Mouse (Mus musculus): Measurements from ENCODE around the gene Actr1a.

Actr1a gene

DNA sequence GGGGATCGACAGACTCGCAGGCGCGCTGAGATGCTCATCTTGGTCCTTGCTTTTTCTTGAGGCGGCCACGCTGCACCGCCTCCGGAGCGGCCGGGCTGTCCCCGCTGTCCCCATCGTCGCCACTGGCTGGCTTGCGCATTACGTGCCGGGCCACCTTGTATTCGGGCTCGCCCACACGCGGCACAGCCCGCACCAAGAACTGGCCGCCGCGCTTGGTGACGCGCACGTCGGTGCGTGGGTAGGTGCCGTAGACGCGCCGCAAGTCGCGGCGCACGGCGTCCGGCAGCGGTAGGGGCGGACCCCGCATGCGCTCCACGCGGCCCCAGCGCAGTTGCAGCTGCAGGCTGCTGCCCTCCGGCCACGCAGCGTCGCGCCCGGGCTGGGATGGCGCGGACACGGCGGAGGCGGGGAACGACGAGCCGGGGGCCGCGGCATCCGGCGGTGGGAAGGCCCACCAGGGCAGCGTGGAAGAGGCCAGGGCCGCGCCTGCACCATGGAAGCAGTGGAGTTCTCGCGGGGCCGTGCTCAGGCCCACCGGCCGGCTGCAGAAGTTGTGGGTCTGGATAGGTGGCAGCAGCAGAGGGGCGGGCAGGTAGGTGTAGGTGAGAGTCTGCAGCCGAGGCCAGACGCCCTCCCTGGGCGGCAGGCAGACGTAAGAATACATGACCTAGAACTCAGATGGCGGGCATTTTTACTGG is 46.6 kb downstream of the Actr1a start:
- peak; percentile 87 for DNase-seq

DNA sequence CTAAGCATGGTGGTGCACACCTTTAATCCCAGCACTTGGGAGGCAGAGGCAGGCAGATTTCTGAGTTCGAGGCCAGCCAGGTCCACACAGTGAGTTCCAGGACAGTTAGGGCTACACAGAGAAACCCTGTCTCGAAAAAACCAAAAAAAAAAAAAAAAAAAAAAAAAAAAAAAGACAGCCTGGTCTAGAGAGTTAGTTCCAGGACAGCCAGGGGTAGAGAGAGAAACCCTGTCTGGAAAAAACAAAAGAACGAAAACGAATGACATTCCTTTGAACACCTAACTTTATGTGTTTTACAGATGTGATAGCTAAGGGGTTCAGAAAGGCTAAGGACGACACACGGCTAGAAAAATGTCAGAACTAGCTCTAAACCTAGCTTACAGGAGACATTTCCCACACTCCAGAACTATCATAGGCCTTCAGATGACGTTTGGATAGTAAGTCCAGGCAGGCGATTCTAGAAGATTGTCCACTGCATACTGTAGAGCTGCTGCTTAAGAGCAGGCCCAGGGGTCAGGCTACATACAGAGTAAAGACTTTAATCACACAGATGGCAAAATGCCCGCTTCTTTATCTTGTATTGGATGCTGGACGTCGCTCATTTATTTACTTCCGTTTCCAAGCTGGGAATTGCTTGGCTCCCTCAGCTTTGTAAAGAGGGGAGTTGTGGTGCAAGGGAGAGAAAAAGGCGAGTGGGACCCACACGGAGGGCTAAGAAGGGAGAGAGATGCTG is 47.4 kb downstream of the Actr1a start:
- DNase-seq = no peak

DNA sequence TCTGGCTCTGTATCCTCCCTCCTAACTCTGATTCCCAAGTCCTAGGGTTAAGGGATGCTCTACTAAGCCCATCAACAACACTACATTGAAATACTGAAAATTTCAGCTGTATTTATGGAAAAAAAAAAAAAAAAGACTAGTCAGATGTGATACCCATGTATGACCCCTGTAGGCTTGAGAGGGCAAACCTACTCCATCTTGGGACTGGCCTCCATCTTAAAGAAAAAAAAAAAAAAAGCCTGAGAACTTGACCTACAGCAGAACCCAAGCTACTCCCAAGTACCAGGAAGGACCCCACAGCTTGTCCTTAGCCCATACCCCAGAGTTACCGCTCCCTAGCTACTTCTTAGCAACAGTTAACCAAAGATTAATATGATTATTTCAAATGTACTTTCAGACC is 48.4 kb downstream of the Actr1a start:
- DNase-seq = no peak

DNA sequence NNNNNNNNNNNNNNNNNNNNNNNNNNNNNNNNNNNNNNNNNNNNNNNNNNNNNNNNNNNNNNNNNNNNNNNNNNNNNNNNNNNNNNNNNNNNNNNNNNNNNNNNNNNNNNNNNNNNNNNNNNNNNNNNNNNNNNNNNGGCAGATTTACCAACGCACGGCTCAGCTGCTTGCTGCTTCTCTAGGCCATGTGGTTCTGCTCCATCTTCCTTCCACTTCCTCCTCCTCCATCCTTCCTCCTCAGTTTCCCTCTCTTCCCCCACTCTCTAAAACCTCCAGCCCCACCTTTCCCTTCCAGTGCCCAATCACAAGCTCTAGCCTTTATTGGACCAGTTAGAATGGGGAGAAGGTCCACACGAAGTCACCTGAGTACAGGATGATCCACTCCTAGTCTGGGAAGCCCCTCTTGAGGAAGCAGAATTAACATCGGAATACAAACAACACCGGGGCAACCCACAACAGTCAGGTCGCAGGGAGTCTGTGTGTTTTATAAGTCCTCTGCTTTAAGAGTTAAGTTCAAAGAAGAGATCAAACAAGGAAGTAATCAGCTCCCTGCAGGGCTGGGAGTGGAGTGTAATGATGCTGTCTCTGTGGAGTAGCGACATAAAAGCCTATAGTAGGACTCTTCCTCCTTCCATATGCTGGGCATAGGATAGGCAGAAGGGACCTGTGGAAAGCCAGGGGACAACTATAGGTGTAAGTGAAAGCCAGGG is 50.7 kb downstream of the Actr1a start:
- DNase-seq = no peak

DNA sequence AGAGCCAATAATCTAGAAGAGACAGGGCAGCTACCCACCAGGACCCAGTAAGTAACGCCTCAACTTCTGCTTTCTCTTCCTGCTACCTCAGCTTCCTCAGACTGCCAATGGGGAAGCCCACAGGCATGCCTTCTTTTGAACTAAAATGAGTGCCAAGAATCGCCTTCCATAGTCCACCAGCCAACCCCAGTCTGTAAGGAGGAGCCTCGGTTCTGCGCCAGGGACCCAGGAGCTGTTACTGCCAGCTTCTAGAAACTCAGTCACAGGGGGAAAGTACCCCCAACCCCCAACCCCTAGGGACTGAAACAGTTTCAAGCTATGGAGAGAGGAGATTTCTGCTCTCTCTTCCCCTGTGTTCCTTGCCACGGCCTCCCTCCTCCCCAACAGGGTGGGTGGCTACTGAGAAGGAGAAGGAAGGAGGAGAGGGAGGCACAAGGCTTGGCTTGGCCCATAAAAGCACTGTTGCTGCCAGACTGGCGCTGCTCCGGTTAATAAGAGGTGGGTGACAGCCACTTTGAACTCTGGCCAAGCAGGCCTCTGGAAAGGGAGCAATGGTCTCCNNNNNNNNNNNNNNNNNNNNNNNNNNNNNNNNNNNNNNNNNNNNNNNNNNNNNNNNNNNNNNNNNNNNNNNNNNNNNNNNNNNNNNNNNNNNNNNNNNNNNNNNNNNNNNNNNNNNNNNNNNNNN is 56.1 kb downstream of the Actr1a start:
- DNase-seq = peak; percentile 53

DNA sequence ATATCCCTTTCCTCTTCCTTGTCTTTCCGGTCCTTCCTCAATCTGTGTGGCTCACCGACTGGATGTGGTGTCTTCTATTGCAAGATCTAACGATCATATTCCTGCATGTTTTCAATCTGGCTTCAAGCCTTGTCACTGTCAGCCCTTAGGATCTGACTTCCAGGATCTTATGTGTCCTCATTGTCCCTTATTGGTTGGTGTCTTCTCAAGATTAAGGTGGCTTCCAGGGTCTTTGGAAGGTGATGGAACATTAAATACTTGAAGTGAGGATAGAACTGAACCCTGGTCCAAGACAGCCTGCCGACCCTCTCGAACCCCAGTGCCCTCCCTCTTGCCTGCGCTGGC is 56.6 kb downstream of the Actr1a start:
- no peak for DNase-seq

DNA sequence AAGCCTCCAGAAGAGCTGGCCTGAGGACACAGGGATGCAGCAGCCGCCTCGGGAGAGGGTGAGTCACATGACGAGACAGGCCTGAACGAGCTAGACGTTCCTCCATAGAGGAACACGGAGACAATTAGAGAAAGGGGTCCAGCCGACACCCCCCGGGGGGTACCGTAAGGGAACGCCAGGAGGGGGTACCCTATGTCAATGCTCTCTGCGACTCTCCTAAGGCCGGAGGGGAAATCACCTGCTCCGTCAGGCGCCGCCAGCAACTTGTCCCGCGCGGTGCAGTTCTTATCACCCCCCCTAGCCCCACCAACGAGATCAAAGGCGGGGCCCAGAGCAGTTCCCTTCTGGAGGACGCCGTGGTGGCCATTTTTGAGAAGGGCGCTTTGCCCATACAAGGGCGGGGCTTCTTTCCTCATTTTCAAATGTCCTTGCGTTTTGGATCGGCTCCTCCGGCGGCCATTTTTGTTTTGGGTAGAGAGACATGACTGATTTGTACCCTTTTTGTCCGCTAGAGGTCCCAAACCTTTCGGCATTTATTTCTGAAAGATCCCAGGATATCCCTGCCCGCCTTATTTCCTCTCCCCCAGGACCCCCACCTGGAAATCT is 57.1 kb downstream of the Actr1a start, which contains the start of gene Cuedc2:
TSS of gene Cuedc2 (minus strand) at position 372 of the 606 bp plus-strand sequence.
- peak; percentile 99 for DNase-seq

DNA sequence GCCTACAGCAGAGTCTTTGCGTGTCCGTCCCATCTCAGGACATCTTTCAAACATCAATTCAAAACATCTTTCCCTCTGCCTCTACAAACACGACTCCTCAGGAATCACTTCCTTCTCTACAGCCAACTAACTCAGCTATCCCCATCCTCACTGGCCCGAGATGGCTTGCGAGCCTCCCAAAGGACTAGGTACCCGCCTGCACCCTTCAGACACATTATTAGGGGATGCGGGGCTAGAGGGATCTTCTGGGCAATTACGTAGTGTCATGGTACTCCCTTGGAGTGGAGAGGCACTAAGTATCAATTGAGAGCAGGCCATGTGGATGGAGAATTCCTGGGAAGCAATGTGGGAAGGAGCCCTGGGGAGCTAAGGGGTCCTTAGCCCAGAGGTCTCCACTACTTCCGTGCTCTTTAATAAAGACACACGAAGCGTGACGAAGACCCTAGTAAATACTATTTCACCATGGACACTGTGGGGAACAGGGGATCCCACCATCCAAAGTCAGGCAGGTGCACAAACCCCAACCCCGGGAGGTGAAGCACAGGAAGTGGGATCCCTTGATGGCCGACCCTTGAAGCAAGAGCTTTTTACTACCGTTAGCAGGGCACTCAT is 57.7 kb downstream of the Actr1a start:
- no peak for DNase-seq

DNA sequence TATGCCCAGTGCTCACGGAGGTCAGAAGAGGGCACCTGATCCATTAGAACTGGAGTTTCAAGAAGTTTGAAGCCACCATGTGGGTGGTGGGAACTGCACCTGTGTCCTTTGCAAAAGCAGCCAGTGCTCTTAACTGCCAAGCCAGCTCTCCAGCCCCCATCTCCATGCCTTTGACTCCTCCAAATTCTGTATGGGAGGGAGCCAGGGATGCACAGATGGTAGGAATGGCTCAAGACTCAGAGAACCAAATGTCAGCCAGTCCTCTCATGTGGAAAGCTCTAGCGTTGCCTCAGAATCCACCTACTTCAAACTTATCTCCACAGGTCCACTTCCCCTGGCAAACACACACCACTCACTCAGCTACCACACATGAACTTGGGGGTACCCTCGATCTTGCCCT is 61.6 kb downstream of the Actr1a start:
- peak; percentile 72 for DNase-seq

DNA sequence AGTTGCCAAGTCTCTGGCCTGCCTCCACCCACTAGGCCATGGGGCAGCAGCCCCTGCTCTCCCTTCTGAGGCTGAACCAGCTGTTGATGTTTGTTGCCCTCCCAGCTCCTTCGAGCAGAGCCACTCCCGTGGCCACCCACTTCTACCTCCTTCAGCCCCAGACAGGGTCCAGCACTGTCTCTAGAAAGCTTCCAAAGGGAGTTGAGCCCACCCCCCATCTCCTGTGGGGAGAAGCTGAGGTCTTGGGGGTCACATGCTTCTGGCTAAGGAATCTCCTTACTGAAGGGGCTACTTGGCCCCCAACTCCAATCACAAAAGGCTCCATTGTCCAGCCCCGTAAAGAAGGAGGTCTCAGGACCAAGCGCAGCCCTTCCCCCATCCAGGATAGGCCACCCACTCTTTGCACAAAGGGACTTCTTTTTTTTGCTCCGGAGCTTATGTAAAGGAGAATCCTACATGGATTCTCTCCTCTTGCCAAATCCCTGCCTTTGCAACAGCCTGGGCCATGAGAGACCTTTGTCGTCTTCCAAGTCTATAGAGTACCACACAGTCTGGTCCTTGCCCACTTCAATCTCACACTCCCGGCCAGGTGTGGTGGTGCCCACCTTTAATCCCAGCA is 62.7 kb downstream of the Actr1a start:
- no peak for DNase-seq

DNA sequence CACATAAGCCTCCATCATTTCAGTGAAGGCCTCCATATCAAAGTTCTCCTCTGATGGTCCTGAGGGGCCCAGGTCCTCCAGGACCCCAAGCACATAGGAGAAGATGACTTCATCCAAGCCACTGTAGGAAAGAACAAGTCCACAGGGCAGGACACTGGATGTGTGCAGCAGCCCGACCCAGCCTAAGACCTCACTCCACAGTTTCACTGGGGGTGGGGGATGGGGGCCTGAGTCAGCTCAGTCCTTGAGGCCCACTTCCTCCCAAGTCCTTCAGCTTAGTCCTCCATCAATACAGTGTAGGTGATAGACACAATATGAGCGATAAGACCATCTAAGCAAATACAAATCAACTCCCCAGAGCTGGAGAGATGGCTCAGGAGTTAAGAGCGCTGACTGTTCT is 63.6 kb downstream of the Actr1a start:
- DNase-seq = no peak

DNA sequence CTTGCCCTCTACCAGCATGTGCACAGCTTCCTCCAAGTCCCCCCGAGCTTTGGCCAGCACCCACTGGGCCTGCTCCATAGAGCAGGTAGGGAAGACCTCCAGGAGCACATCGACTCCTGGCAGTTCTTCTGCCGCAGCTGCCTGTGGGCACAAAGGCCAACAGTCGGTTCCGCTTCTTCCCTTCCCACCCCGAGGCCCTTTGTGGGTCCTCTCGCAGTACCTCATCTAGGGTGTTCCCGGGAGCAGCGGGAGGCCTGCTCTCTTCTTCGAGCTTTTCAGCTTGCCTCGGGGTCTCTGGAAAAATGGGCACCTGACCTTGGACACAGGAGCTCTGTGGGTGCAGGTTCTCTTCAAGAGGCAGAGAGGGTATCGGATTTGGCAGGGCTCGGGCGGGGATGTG is 64.2 kb downstream of the Actr1a start:
- DNase-seq = no peak

DNA sequence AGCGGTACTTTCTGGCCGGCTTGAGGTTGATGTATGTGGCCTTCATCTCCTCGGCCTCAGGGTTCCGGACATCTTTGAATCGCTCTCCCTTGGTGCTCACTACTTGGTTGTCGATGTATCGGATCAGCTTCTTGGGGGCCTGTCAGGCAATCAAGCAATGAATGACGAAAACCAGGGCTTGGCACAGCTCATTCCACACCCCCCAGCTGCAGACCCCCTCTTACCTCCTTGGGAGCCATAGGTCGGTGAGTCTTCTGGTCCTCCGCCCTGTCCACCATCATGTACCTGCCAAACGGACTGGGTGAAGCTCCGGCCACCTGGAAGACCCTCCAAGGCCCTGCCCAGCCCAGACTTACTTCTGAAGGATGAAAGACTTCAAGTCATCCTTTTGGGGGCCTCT is 64.9 kb downstream of the Actr1a start:
- DNase-seq = no peak

DNA sequence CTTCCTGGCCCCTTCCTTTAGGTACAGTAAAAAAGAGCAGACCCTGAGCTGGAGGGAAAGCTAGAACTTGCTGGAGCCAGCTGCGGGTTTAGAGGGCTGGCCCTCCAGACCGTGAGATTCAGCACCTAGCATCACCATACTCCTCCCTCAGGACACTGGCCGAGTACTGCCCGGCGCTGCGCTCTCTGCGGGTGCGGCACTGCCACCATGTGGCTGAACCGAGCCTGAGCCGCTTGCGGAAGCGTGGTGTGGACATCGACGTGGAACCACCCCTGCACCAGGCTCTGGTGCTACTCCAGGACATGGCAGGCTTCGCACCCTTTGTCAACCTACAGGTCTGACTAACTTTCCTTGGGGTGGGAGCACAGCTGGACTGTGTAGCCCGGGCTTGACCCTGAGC is 65.6 kb downstream of the Actr1a start:
- DNase-seq = peak; percentile 82

DNA sequence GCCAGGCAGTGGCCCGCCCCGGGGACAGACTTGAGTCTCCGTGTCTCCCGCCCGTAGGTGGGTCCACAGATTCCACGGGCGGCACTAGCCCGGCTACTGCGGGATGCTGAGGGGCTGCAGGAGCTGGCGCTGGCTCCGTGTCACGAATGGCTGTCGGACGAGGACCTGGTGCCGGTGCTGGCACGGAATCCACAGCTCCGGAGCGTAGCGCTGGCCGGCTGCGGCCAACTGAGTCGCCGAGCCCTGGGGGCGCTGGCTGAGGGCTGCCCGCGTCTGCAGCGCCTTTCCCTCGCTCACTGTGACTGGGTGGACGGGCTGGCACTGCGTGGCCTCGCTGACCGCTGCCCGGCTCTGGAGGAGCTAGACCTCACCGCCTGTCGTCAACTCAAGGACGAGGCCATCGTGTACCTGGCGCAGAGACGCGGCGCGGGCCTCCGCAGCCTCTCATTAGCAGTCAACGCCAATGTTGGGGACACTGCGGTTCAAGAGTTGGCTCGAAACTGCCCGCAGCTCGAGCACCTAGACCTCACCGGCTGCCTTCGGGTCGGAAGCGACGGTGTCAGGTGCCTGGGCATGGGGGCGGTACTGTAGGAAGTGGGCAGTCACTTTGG is 66.4 kb downstream of the Actr1a start:
- no peak for DNase-seq

DNA sequence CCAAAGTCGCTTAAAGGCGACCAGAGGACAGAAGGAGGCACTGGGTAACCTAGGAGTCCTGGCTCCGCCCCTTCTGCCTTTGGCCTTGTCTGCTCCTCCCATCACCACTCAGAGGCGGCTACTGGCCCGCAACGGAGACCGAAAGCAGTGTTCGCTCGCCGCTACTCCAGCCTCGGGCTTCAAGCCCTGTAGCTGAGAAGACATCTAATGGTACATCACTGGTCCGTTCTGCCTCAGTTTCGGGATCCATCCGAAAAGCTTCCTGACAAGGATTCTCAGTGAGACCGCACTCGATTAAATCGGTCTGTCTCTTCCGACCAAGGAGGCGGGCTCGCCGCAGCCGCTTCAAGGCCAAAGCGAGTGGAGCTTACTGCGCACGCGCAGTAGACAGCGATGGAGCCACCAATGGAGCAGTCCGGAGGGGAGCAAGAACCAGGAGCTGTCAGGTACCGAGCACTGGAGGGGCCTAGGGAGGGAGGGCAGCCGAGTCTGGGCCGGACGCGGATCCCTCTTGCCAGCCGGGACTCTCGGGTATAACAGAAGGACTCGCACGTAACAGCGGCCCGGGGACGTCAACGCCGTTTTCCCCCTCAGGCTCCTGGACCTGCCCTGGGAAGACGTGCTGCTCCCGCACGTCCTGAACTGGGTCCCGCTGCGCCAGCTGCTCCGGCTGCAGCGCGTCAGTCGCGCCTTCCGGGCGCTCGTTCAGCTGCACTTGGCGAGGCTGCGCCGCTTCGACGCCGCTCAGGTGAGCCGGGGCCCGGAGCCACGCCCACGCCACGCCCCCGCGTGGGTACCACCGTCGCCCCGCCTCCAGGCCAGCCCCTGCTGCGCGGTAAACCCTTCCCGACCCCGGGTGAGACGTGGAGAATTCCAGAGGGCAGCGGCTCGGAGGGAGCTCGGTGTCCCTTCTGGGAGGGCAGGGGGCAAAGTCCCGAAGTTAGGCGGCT is 67.2 kb downstream of the Actr1a start, which contains the start of gene Fbxl15:
TSS of gene Fbxl15 (plus strand) at position 104 of the 950 bp plus-strand sequence.
- peak; percentile 96 for DNase-seq

DNA sequence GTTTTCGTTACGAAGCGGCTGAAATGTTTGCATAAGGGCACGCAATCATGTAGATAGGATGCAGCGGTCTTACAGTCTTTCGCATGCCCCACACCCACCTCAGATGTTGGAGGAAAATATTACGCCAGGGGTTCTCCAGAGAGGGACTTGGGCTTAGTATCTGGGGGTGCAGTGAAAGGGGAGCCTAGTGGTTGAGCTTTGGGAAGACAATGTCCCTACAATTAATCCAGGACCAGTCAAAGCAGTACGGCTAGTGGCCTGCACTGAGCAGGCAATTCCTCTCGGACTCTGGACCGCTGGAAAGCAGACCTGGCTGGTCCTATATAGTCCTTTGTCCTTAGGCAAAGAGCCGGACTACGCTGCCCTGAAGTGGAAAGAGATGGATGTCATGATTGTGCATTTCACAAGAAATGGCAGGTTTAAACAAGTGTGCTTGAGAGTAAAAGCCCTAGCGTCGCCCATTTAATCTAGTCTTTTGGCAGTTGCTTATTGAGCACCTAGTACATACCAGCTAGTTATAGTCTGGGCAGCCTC is 68.0 kb downstream of the Actr1a start:
- DNase-seq = no peak

Data from cerebellum, adult 8-10 months (tissue).